In genomic region chr5:121380692-121381091, GRCm38 (mm10) we compare ENCODE assay signal across 13 mouse cellular contexts. TPM values are rescaled to one million over a fixed set of nuclear protein-coding genes. Genes with fewer than 3 reads are reported as not detected.
A peak's percentile ranks its signal among the peaks of the same experiment; 100 is the strongest.
DNase-seq lines count a peak whose midpoint lies in the region; ATAC-seq and TF ChIP-seq lines count a peak whose summit lies in the region.
"Had no signal": no experiment of that assay in that cellular context is flagged by ENCODE, and none has a peak within 500 bp of the region (broad histone marks: within the 10 kb centered on the region; RNA-seq: fewer than 3 reads in every experiment).

No protein-coding gene starts in this region.

- H3K27me3 ChIP-seq in kidney, postnatal 0 days (ENCODE audit: insufficient read depth, low read length): no peaks in the 10 kb centered on the region
- H3K27me3 ChIP-seq in stomach, postnatal 0 days (ENCODE audit: control insufficient read depth, insufficient read depth, low read length): no peaks in the 10 kb centered on the region
- H3K27me3 ChIP-seq in forebrain, embryonic 16.5 days (replicated peaks; ENCODE audit: control insufficient read depth, insufficient read depth, low read length): no peaks in the 10 kb centered on the region
- H3K27me3 ChIP-seq: midbrain, embryonic 15.5 days had no signal

- no peak overlapping the region for H3K9ac ChIP-seq in kidney, postnatal 0 days (ENCODE audit: low read depth, low read length)
- no peak overlapping the region for H3K9ac ChIP-seq in stomach, postnatal 0 days (ENCODE audit: low read length)
- H3K9ac ChIP-seq in forebrain, embryonic 16.5 days (replicated peaks; ENCODE audit: low read depth, low read length): no peak overlapping the region
- H3K9ac ChIP-seq: midbrain, embryonic 15.5 days had no signal

- no peak for DNase-seq in kidney, postnatal 0 days (ENCODE audit: low spot score)
- DNase-seq in kidney, postnatal 14 days: no peak
- DNase-seq in thymus, postnatal 4 days: peak; percentile 41
- no peak for DNase-seq in thymus, postnatal 10 days (ENCODE audit: low spot score in 2 of 2)
- DNase-seq in adipocyte (ENCODE audit: low spot score): peak; percentile 47
- no peak for DNase-seq in stomach, postnatal 0 days (ENCODE audit: low spot score)
- no peak for DNase-seq in urinary bladder, adult 18-20 months (ENCODE audit: low spot score in 2 of 2)
- DNase-seq: cerebellum, postnatal 25 days; kidney, postnatal 10 days; thymus, postnatal 25 days had no signal

- TF ChIP-seq EP300 in stomach, postnatal 0 days (optimal IDR thresholded peaks at IDR 0.05): no peak

- H3K4me2 ChIP-seq in kidney, postnatal 0 days (ENCODE audit: low read length): no peak overlapping the region
- H3K4me2 ChIP-seq in stomach, postnatal 0 days (replicated peaks; ENCODE audit: low read depth): no peak overlapping the region
- no peak overlapping the region for H3K4me2 ChIP-seq in forebrain, embryonic 16.5 days (ENCODE audit: low read length)
- H3K4me2 ChIP-seq: midbrain, embryonic 15.5 days had no signal

- peaks cover 21% of the 10 kb centered on the region; the same call in 1 of the 2 replicates for H3K36me3 ChIP-seq in kidney, postnatal 0 days (ENCODE audit: insufficient read depth, low read length)
- H3K36me3 ChIP-seq in stomach, postnatal 0 days (ENCODE audit: control insufficient read depth, insufficient read depth, low read length): peaks cover 25% of the 10 kb centered on the region
- H3K36me3 ChIP-seq in forebrain, embryonic 16.5 days (ENCODE audit: control insufficient read depth, insufficient read depth): peaks cover 28% of the 10 kb centered on the region

- H3K9me3 ChIP-seq in kidney, postnatal 0 days (replicated peaks; ENCODE audit: low read length): no peaks in the 10 kb centered on the region
- H3K9me3 ChIP-seq in stomach, postnatal 0 days (ENCODE audit: control insufficient read depth, low read length): no peaks in the 10 kb centered on the region
- H3K9me3 ChIP-seq in forebrain, embryonic 16.5 days (ENCODE audit: control insufficient read depth, low read length): no peaks in the 10 kb centered on the region
- H3K9me3 ChIP-seq: midbrain, embryonic 15.5 days had no signal

- 91% methylated on average over 2 of the region's 2 CpGs for WGBS in kidney, postnatal 0 days
- 96% methylated on average over 2 of the region's 2 CpGs for WGBS in stomach, postnatal 0 days
- WGBS in forebrain, embryonic 16.5 days: 97% methylated on average over 2 of the region's 2 CpGs

- peak; percentile 66 for TF ChIP-seq CTCF in kidney, postnatal 0 days (IDR thresholded peaks at IDR 0.05; ENCODE audit: low read depth)
- peak; percentile 71 for TF ChIP-seq CTCF in stomach, postnatal 0 days (IDR thresholded peaks at IDR 0.05; ENCODE audit: low read depth)

- H3K4me1 ChIP-seq in kidney, postnatal 0 days (replicated peaks; ENCODE audit: insufficient read depth, low read length): no peaks in the 10 kb centered on the region
- H3K4me1 ChIP-seq in stomach, postnatal 0 days (replicated peaks; ENCODE audit: control insufficient read depth, insufficient read depth): peaks cover 3% of the 10 kb centered on the region
- H3K4me1 ChIP-seq in forebrain, embryonic 16.5 days (replicated peaks; ENCODE audit: control insufficient read depth, insufficient read depth, low read length): peaks cover 21% of the 10 kb centered on the region

- H3K27ac ChIP-seq in kidney, postnatal 0 days: no peak overlapping the region
- no peak overlapping the region for H3K27ac ChIP-seq in stomach, postnatal 0 days (replicated peaks)
- H3K27ac ChIP-seq in forebrain, embryonic 16.5 days (ENCODE audit: low read length): no peak overlapping the region
- H3K27ac ChIP-seq: hindbrain, embryonic 10.5 days; midbrain, embryonic 15.5 days had no signal

- no peak for ATAC-seq in kidney, postnatal 0 days (replicated peaks; ENCODE audit: low FRiP score, low read depth)
- ATAC-seq in stomach, postnatal 0 days (ENCODE audit: low FRiP score, low TSS enrichment): no peak
- ATAC-seq in forebrain, embryonic 16.5 days: no peak
- ATAC-seq: midbrain, embryonic 15.5 days had no signal

- H3K4me3 ChIP-seq in kidney, postnatal 0 days (replicated peaks; ENCODE audit: low read depth, low read length): no peak overlapping the region
- H3K4me3 ChIP-seq in stomach, postnatal 0 days (ENCODE audit: low read depth, low read length): no peak overlapping the region
- no peak overlapping the region for H3K4me3 ChIP-seq in forebrain, embryonic 16.5 days (replicated peaks; ENCODE audit: low read length)
- H3K4me3 ChIP-seq: hindbrain, embryonic 10.5 days; midbrain, embryonic 15.5 days had no signal

RNA-seq across cellular contexts. Expression of gene Trafd1, which starts 4.7 kb away (rescaled TPM):
- polyA plus RNA-seq in kidney, postnatal 0 days (2015; fragmentation: Nextera tagmentation; extraction: Ambion mirVana): 47.3 and 54.6 TPM in 2 replicates
- polyA plus RNA-seq in stomach, postnatal 0 days (2015; fragmentation: Nextera tagmentation; extraction: Ambion mirVana): 57.2 and 61.2 TPM in 2 replicates
- 146 and 149 TPM in 2 replicates for polyA plus RNA-seq in forebrain, embryonic 16.5 days (2015; fragmentation: Nextera tagmentation; extraction: Ambion mirVana)

RNA-seq across cellular contexts. Expression of gene Naa25, which starts 17.0 kb away (rescaled TPM):
- 24.4 and 29.6 TPM in 2 replicates for polyA plus RNA-seq in kidney, postnatal 0 days (2015; fragmentation: Nextera tagmentation; extraction: Ambion mirVana)
- 21.6 and 22.0 TPM in 2 replicates for polyA plus RNA-seq in stomach, postnatal 0 days (2015; fragmentation: Nextera tagmentation; extraction: Ambion mirVana)
- polyA plus RNA-seq in forebrain, embryonic 16.5 days (2015; fragmentation: Nextera tagmentation; extraction: Ambion mirVana): 61.7 and 66.8 TPM in 2 replicates

Comparison
In these comparisons a context has a peak if more than half of its experiments do, and no peak if none do; other contexts are left out.
1. DNase-seq: peak in thymus, postnatal 4 days (single experiment) and adipocyte (single experiment); none in kidney, postnatal 0 days (single experiment), kidney, postnatal 14 days (single experiment), thymus, postnatal 10 days (0 of 2), stomach, postnatal 0 days (single experiment) and urinary bladder, adult 18-20 months (0 of 2).